Mouse (Mus musculus) ES-Bruce4 (cell line): Measurements from ENCODE around the gene Prss35.

Experiments
- CTCF ChIP-seq: IDR thresholded peaks from one replicate; pipeline ENCODE4 v1.8.1; 2011; ENCODE audit warnings: low read depth, low read length
- EP300 ChIP-seq: IDR thresholded peaks from 2 replicates; pipeline ENCODE4 v1.6.1; 2011; ENCODE audit warnings: low read depth, low read length; ENCODE audit not compliant: insufficient read depth

- TF ChIP-seq CTCF (no peak), EP300 (no peak)
These were observed 51.8 kb downstream of the Prss35 start for GRCm38 (mm10) chr9:86795236-86795635.
